Mouse (Mus musculus): ENCODE results near the gene Akap9. TPM values are rescaled to one million over a fixed set of nuclear protein-coding genes. Genes with fewer than 3 reads are reported as not detected.

The Akap9 gene
- polyA plus RNA-seq, 1 experiment from 2014 or later, result 149 TPM

DNA sequence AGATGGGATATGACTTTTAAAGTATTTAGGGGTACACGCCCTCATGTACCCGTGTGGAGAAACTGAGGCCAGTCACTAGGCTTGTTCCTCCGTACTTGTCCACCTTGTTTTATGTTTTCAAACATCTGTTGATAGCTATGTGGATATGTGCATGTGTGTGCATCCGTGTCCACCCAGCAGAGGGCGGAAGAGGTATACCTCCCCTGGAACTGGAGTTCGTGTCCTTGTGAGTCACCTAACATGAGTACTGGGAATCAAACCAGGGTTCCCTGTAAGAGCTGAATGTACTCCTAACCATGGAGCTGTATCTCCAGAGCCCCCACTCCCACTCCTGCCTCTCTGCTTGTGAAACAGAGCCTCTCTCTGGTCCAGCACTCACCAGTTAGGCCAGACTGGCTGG lies 112.5 kb downstream of the Akap9 start:
- H3K4me2 ChIP-seq, result no peak overlapping the region
- WGBS, result 87% methylated on average over 6 of the region's 6 CpGs
- ATAC-seq (ENCODE audit: low FRiP score) (no peak), DNase-seq (ENCODE audit: low spot score, missing footprints) (peak; percentile 2)
- H3K9me3 ChIP-seq (ENCODE audit: control insufficient read depth, low read length), result no peaks in the 10 kb centered on the region
- H3K9ac ChIP-seq (ENCODE audit: low read length), result no peak overlapping the region
- H3K4me3 ChIP-seq (ENCODE audit: low read depth, low read length), result no peak overlapping the region
- no peak overlapping the region for H3K27ac ChIP-seq (ENCODE audit: low read depth, low read length)
- no peaks in the 10 kb centered on the region for H3K27me3 ChIP-seq (ENCODE audit: control insufficient read depth, insufficient read depth, low read length)
- H3K4me1 ChIP-seq (ENCODE audit: control insufficient read depth, insufficient read depth, low read length), result no peaks in the 10 kb centered on the region
- peaks cover 16% of the 10 kb centered on the region; the same call in 1 of the 2 replicates for H3K36me3 ChIP-seq (ENCODE audit: control insufficient read depth, insufficient read depth, low read length)

DNA sequence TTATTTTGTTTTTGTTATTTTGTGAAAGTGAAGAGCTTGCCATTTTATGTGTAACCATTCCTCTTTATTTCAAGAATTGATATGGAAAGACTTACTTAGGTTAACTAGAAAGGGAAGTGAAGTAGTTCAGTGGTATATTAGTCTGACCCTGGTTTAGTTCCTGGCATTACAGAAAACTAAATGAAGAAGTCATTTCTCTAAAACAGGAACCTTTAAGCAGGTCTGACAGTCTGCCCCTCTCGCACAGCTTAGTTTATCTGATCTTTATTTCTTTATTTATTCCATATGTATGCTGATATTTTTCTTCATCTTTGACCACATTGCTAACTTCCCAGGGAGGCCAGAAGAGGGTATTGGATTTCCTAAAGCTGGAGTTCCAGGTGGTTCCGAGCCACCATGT lies 113.1 kb downstream of the Akap9 start:
- ATAC-seq (ENCODE audit: low FRiP score) (no peak), DNase-seq (ENCODE audit: low spot score, missing footprints) (peak; percentile 72)
- Histone ChIP-seq H3K27me3 (ENCODE audit: control insufficient read depth, insufficient read depth, low read length) (no peaks in the 10 kb centered on the region), H3K9ac (ENCODE audit: low read length) (no peak overlapping the region), H3K9me3 (ENCODE audit: control insufficient read depth, low read length) (no peaks in the 10 kb centered on the region), H3K4me1 (ENCODE audit: control insufficient read depth, insufficient read depth, low read length) (no peaks in the 10 kb centered on the region), H3K36me3 (ENCODE audit: control insufficient read depth, insufficient read depth, low read length) (peaks cover 14% of the 10 kb centered on the region; the same call in 1 of the 2 replicates), H3K27ac (ENCODE audit: low read depth, low read length) (no peak overlapping the region), H3K4me3 (ENCODE audit: low read depth, low read length) (no peak overlapping the region), H3K4me2 (no peak overlapping the region)
- WGBS, result 91% methylated on average over 2 of the region's 2 CpGs

DNA sequence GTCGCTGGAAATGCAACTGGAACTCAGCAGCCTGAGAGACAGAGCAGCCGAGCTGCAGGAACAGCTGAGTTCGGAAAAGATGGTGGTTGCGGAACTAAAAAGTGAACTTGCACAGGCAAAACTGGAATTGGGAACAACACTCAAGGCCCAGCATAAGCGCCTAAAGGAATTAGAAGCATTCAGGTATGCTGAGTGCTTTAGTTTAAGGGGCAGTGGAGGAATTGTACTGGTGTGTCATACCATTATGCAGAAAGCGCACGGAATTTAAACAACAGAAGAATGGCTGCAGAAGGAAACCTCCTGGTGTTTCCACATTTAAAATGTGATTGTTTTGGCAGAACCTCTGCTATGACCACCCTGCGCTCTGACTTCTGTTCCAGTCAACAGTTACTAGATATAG lies 132.5 kb downstream of the Akap9 start:
- no peak overlapping the region for H3K4me2 ChIP-seq
- ATAC-seq (ENCODE audit: low FRiP score) (no peak), DNase-seq (ENCODE audit: low spot score, missing footprints) (no peak)
- peaks cover 16% of the 10 kb centered on the region for H3K36me3 ChIP-seq (ENCODE audit: control insufficient read depth, insufficient read depth, low read length)
- H3K4me1 ChIP-seq (ENCODE audit: control insufficient read depth, insufficient read depth, low read length), result no peaks in the 10 kb centered on the region
- no peaks in the 10 kb centered on the region for H3K9me3 ChIP-seq (ENCODE audit: control insufficient read depth, low read length)
- H3K4me3 ChIP-seq (ENCODE audit: low read depth, low read length), result no peak overlapping the region
- no peak overlapping the region for H3K9ac ChIP-seq (ENCODE audit: low read length)
- H3K27me3 ChIP-seq (ENCODE audit: control insufficient read depth, insufficient read depth, low read length), result no peaks in the 10 kb centered on the region
- no peak overlapping the region for H3K27ac ChIP-seq (ENCODE audit: low read depth, low read length)
- 93% methylated on average over 8 of the region's 8 CpGs for WGBS

DNA sequence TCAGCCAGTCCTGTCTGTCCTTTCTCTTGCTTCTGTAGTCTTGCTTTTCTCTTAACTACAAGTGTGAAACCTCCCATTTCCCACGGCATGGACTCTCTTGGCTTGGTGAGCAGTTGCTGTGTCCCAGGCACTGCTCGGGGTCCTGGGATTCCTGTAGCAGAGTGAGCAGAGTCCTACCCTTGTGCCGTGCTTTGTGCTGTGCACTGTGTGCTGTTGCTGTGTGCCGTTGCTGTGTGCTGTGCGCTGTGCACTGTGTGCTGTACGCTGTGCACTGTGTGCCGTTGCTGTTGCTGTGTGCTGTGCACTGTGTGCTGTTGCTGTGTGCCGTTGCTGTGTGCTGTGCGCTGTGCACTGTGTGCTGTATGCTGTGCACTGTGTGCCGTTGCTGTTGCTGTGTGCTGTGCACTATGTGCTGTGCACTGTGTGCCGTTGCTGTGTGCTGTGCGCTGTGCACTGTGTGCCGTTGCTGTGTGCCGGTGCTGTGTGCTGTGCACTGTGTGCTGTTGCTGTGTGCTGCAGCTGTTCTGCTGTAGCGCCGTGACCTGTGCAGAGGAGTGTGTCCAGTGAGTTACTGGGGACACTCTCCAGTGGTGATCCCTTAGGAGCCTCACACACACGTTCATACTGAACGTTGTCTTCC lies 138.7 kb downstream of the Akap9 start:
- peaks cover 23% of the 10 kb centered on the region for H3K36me3 ChIP-seq (ENCODE audit: control insufficient read depth, insufficient read depth, low read length)
- WGBS, result 96% methylated on average over 18 of the region's 18 CpGs
- H3K27ac ChIP-seq (ENCODE audit: low read depth, low read length), result no peak overlapping the region
- no peak for DNase-seq (ENCODE audit: low spot score, missing footprints)
- H3K4me1 ChIP-seq (ENCODE audit: control insufficient read depth, insufficient read depth, low read length), result no peaks in the 10 kb centered on the region
- H3K9ac ChIP-seq (ENCODE audit: low read length), result no peak overlapping the region
- no peaks in the 10 kb centered on the region for H3K27me3 ChIP-seq (ENCODE audit: control insufficient read depth, insufficient read depth, low read length)
- no peaks in the 10 kb centered on the region for H3K9me3 ChIP-seq (ENCODE audit: control insufficient read depth, low read length)
- no peak overlapping the region for H3K4me2 ChIP-seq
- no peak overlapping the region for H3K4me3 ChIP-seq (ENCODE audit: low read depth, low read length)
- no peak for ATAC-seq (ENCODE audit: low FRiP score)

DNA sequence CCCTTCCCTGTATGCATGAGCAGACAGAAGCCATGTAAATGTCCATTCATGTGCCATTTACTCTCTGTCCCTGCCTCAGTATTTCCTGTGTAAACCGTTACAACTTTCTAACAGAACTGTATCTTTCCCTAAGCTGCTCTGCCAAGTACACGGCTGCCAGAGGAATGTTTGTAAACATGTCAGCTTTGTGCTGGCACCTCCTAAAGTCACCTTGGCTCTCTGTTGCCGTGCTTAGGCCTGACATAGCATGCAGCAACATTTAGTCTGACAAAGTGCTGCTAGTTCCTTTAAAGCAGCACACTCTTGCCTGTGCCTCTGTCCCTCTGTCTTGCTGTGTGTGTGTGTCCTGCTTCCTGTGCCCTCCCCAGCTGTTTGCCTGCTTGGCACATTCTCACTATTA lies 139.3 kb downstream of the Akap9 start:
- no peak overlapping the region for H3K9ac ChIP-seq (ENCODE audit: low read length)
- H3K4me3 ChIP-seq (ENCODE audit: low read depth, low read length), result no peak overlapping the region
- no peak overlapping the region for H3K4me2 ChIP-seq
- no peaks in the 10 kb centered on the region for H3K27me3 ChIP-seq (ENCODE audit: control insufficient read depth, insufficient read depth, low read length)
- no peak overlapping the region for H3K27ac ChIP-seq (ENCODE audit: low read depth, low read length)
- WGBS, result 89% methylated on average over 3 of the region's 3 CpGs
- no peaks in the 10 kb centered on the region for H3K9me3 ChIP-seq (ENCODE audit: control insufficient read depth, low read length)
- no peak for ATAC-seq (ENCODE audit: low FRiP score)
- H3K4me1 ChIP-seq (ENCODE audit: control insufficient read depth, insufficient read depth, low read length), result no peaks in the 10 kb centered on the region
- DNase-seq (ENCODE audit: low spot score, missing footprints), result no peak
- peaks cover 23% of the 10 kb centered on the region for H3K36me3 ChIP-seq (ENCODE audit: control insufficient read depth, insufficient read depth, low read length)

DNA sequence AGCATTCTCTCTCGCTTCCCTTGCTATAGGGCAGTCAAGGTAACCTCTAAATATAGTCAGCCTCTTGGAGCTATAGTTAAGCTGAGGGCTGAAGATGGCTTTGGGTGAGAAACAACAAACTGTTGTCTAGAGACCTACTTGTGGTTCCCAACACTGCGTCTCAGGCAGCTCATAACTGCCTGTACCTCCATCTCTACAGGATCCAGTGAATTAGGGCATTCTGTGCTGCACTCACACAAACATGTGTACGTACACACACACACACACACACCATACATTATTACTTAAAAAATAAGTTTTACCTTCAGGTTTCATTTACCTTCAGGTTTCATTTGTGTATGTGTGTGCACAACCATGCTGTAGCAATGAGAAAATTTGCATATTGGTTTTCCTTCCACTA lies 151.2 kb downstream of the Akap9 start:
- H3K27ac ChIP-seq (ENCODE audit: low read depth, low read length), result no peak overlapping the region
- H3K27me3 ChIP-seq (ENCODE audit: control insufficient read depth, insufficient read depth, low read length), result no peaks in the 10 kb centered on the region
- H3K9ac ChIP-seq (ENCODE audit: low read length), result no peak overlapping the region
- H3K36me3 ChIP-seq (ENCODE audit: control insufficient read depth, insufficient read depth, low read length), result peaks cover 23% of the 10 kb centered on the region
- ATAC-seq (ENCODE audit: low FRiP score) (no peak), DNase-seq (ENCODE audit: low spot score, missing footprints) (no peak)
- H3K4me3 ChIP-seq (ENCODE audit: low read depth, low read length), result no peak overlapping the region
- no peaks in the 10 kb centered on the region for H3K9me3 ChIP-seq (ENCODE audit: control insufficient read depth, low read length)
- H3K4me2 ChIP-seq, result no peak overlapping the region
- no peaks in the 10 kb centered on the region for H3K4me1 ChIP-seq (ENCODE audit: control insufficient read depth, insufficient read depth, low read length)
- WGBS, result 87% methylated on average over 3 of the region's 3 CpGs

DNA sequence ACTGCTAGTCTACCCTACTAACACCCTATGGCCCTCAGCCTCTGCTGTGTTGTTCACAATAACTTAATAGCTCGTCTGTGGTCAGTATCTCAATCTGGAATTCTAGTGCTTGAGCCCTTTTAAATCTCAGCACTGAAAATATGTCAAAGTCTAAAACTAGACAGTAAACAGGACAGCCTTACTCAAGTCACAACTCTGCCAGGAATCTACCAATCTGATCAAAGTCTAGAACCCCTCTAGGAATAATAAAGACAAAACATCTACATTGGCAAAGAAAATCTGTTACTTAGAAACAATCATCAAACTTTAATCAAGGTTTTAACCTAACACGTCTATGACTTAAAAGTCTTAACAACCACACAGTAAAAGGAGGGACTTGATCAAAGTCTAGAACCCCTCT lies 153.0 kb downstream of the Akap9 start:
- H3K36me3 ChIP-seq (ENCODE audit: control insufficient read depth, insufficient read depth, low read length), result peaks cover 23% of the 10 kb centered on the region

DNA sequence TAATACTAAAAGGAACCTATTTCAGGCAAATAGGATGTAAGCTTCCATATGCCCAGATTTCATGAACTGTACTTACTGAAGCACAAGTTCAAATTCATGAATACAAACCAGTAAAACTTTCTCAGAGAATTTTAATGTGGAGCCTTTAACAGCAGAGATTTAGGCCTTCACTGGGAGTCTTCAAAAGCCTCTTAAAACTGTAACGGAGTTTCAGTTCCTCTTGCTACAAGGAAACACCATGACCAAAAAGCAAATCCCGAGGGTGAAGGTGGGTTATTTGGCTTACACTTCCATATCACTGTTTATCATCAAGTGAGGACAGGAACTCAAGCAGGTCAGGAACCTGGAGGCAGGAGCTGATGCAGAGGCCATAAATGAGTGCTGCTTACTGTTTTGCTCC lies 153.7 kb downstream of the Akap9 start:
- Histone ChIP-seq H3K9ac (ENCODE audit: low read length) (no peak overlapping the region), H3K4me3 (ENCODE audit: low read depth, low read length) (no peak overlapping the region), H3K9me3 (ENCODE audit: control insufficient read depth, low read length) (no peaks in the 10 kb centered on the region), H3K4me2 (no peak overlapping the region), H3K27me3 (ENCODE audit: control insufficient read depth, insufficient read depth, low read length) (no peaks in the 10 kb centered on the region), H3K27ac (ENCODE audit: low read depth, low read length) (no peak overlapping the region), H3K36me3 (ENCODE audit: control insufficient read depth, insufficient read depth, low read length) (peaks cover 23% of the 10 kb centered on the region), H3K4me1 (ENCODE audit: control insufficient read depth, insufficient read depth, low read length) (no peaks in the 10 kb centered on the region)
- ATAC-seq (ENCODE audit: low FRiP score) (no peak), DNase-seq (ENCODE audit: low spot score, missing footprints) (no peak)
- WGBS, result 91% methylated on average over 2 of the region's 2 CpGs

More for the DNA sequence above, 153.0 kb downstream of the Akap9 start:
- Histone ChIP-seq H3K4me3 (ENCODE audit: low read depth, low read length) (no peak overlapping the region), H3K4me2 (no peak overlapping the region), H3K9me3 (ENCODE audit: control insufficient read depth, low read length) (no peaks in the 10 kb centered on the region), H3K9ac (ENCODE audit: low read length) (no peak overlapping the region), H3K4me1 (ENCODE audit: control insufficient read depth, insufficient read depth, low read length) (no peaks in the 10 kb centered on the region), H3K27ac (ENCODE audit: low read depth, low read length) (no peak overlapping the region), H3K27me3 (ENCODE audit: control insufficient read depth, insufficient read depth, low read length) (no peaks in the 10 kb centered on the region)
- WGBS, result 87% methylated on average over 2 of the region's 2 CpGs
- ATAC-seq (ENCODE audit: low FRiP score), result no peak
- DNase-seq (ENCODE audit: low spot score, missing footprints), result no peak

DNA sequence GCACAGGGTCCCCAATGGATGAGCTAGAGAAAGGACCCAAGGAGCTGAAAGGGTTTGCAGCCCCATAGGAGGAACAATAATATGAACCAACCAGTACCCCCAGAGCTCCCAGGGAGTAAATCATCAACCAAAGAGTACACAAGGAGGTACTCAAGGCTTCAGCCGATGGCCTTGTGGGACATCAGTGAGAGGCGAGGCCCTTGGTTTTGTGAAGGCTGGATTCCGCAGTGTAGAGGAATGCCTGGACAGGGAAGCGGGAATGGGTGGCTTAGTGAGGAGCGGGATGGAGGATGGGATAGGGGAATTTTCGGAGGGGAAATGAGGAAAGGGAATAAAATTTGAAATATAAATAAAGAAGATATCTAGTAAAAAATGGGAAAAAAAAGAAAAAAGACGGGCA lies 157.1 kb downstream of the Akap9 start:
- Histone ChIP-seq H3K27me3 (ENCODE audit: control insufficient read depth, insufficient read depth, low read length) (no peaks in the 10 kb centered on the region), H3K9me3 (ENCODE audit: control insufficient read depth, low read length) (no peaks in the 10 kb centered on the region), H3K36me3 (ENCODE audit: control insufficient read depth, insufficient read depth, low read length) (peaks cover 31% of the 10 kb centered on the region), H3K27ac (ENCODE audit: low read depth, low read length) (no peak overlapping the region), H3K9ac (ENCODE audit: low read length) (no peak overlapping the region), H3K4me1 (ENCODE audit: control insufficient read depth, insufficient read depth, low read length) (no peaks in the 10 kb centered on the region), H3K4me2 (no peak overlapping the region), H3K4me3 (ENCODE audit: low read depth, low read length) (no peak overlapping the region)
- DNase-seq (ENCODE audit: low spot score, missing footprints) (no peak), ATAC-seq (ENCODE audit: low FRiP score) (no peak)
- WGBS, result 97% methylated on average over 7 of the region's 7 CpGs
